Mouse (Mus musculus) intestine, postnatal 0 days (tissue): Measurements from ENCODE around the gene Iqgap3. TPM values are rescaled to one million over a fixed set of nuclear protein-coding genes. Genes with fewer than 3 reads are reported as not detected.

Experiments used
- ATAC-seq: fragments of 200-750 bp; cut with Nextera tagmentation; 2 replicates; pipeline ENCODE4 v1.8.0; 2017; ENCODE audit warnings: mild to moderate bottlenecking, moderate TSS enrichment, moderate library complexity
- H3K27ac ChIP-seq: fragments of 300-500 bp; sonication (generic); 2 replicates; pipeline ENCODE4 v1.5.1; 2014; ENCODE audit warnings: mild to moderate bottlenecking, low read depth, low read length, moderate library complexity
- H3K27me3 ChIP-seq: fragments of 300-500 bp; sonication (generic); replicated peaks from 2 replicates; pipeline ENCODE4 v1.6.1; 2014; ENCODE audit warnings: low read length, mixed read lengths; ENCODE audit not compliant: control insufficient read depth, insufficient read depth
- H3K36me3 ChIP-seq: fragments of 300-500 bp; sonication (generic); 2 replicates; pipeline ENCODE4 v1.6.1; 2014; ENCODE audit warnings: mild to moderate bottlenecking, moderate library complexity; ENCODE audit not compliant: control insufficient read depth, insufficient read depth
- H3K4me1 ChIP-seq: fragments of 300-500 bp; sonication (generic); replicated peaks from 2 replicates; pipeline ENCODE4 v1.6.1; 2014; ENCODE audit warnings: antibody characterized with exemption, low read length, mixed read lengths; ENCODE audit not compliant: control insufficient read depth, insufficient read depth
- H3K4me2 ChIP-seq: fragments of 300-500 bp; sonication (generic); replicated peaks from 2 replicates; pipeline ENCODE4 v1.6.1; 2014; ENCODE audit warnings: low read depth, mild to moderate bottlenecking, moderate library complexity
- H3K4me3 ChIP-seq: fragments of 300-500 bp; sonication (generic); 2 replicates; pipeline ENCODE4 v1.5.1; 2014; ENCODE audit warnings: low read depth, low read length
- H3K9ac ChIP-seq: fragments of 300-500 bp; sonication (generic); 2 replicates; pipeline ENCODE4 v1.6.1; 2014; ENCODE audit warnings: mild to moderate bottlenecking, low read depth, low read length
- H3K9me3 ChIP-seq: fragments of 300-500 bp; sonication (generic); 2 replicates; pipeline ENCODE4 v1.6.1; 2016; ENCODE audit warnings: mixed run types; ENCODE audit not compliant: control insufficient read depth
- CTCF ChIP-seq: sonication (generic); IDR thresholded peaks from 2 replicates; pipeline ENCODE4 v1.5.1; 2016; ENCODE audit warnings: low read depth, mild to moderate bottlenecking, control low read depth, antibody characterized with exemption, moderate library complexity
- WGBS: fragments of 180-500 bp; shearing (Covaris S2); extraction: QIAGEN DNeasy Blood & Tissue Kit; methylation state at CpG from one replicate; pipeline ENCODE4 v1.1.7; 2014; 5-methylcytosine and 5-hydroxymethylcytosine counted together
- polyA plus RNA-seq: library from polyadenylated mRNA; unstranded; fragments of >200 nt; fragmentation: Nextera tagmentation; extraction: Ambion mirVana; gene quantifications from 2 replicates; pipeline ENCODE4 v1.2.1, GENCODE M21; 2015

Gene Iqgap3
- polyA plus RNA-seq, 1 experiment from 2014 or later, result 4.3 TPM

DNA sequence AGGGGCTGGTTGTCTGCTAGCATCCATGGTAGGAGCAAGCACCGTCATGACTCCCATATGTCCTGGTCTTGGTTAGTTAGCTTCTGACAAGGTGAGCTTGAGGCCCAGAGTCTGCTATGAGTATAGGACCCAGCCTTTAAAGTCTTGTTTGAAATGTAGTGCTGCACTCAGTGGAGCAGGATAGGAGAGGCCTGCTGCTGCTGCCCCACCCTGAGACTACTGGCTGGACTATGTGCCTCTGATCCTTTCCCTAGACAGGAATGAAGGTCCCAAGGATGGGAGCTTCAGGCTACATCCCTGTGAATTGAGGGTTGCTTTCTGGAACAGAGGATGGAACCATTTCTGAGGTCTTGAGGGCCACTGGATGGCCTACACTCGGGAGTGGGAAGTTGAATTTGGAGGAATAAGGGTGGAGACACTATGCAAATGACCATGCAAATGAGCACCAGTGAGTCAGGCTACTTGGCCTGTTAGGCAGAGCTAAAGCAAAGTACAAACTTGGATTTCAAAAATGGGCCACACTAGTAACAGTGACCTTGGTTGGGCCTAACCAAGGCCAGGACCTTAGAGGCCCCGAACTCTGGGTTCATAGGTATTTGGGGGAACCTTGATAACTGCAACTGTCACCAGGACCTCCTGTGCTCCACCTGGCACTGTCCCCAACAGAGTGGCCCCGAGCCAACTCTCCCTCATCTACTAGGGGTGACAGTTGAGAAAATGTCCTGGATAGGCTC is 67.2 kb downstream of the Iqgap3 start:
- no peaks in the 10 kb centered on the region for H3K36me3 ChIP-seq
- no peaks in the 10 kb centered on the region for H3K9me3 ChIP-seq
- peak overlapping the region; percentile 46; the same call in 1 of the 2 replicates for H3K27ac ChIP-seq
- H3K27me3 ChIP-seq, result no peaks in the 10 kb centered on the region
- 46% methylated on average over 4 of the region's 4 CpGs for WGBS
- TF ChIP-seq CTCF, result no peak
- peak overlapping the region; percentile 40; the same call in 1 of the 2 replicates for H3K4me2 ChIP-seq
- peak; percentile 23; the same call in 1 of the 2 replicates for ATAC-seq
- H3K4me1 ChIP-seq, result peaks cover 32% of the 10 kb centered on the region
- no peak overlapping the region for H3K9ac ChIP-seq
- H3K4me3 ChIP-seq, result no peak overlapping the region

DNA sequence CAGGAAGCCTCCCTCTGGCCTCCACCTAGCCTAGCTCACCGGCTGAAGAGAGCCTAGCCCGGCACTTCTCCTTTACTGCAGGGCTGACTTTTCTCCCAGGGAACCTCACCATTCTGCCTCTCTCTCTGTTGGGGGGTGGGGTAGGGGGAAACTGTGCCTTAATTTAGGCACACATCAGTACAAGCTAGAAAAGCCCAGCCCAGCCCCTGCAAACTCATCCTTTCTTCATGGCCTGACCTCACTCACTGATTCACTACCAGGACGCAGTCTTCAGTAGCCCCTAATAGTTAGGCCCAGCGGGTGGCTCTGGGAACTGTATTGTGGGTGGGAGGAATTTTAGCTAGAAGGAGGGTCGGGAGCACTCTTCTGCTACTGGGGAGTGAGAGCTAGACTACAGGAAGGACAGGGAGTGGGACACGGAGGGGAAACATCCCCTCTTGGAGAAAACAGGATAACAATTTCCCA is 67.8 kb downstream of the Iqgap3 start:
- TF ChIP-seq CTCF, result no peak

DNA sequence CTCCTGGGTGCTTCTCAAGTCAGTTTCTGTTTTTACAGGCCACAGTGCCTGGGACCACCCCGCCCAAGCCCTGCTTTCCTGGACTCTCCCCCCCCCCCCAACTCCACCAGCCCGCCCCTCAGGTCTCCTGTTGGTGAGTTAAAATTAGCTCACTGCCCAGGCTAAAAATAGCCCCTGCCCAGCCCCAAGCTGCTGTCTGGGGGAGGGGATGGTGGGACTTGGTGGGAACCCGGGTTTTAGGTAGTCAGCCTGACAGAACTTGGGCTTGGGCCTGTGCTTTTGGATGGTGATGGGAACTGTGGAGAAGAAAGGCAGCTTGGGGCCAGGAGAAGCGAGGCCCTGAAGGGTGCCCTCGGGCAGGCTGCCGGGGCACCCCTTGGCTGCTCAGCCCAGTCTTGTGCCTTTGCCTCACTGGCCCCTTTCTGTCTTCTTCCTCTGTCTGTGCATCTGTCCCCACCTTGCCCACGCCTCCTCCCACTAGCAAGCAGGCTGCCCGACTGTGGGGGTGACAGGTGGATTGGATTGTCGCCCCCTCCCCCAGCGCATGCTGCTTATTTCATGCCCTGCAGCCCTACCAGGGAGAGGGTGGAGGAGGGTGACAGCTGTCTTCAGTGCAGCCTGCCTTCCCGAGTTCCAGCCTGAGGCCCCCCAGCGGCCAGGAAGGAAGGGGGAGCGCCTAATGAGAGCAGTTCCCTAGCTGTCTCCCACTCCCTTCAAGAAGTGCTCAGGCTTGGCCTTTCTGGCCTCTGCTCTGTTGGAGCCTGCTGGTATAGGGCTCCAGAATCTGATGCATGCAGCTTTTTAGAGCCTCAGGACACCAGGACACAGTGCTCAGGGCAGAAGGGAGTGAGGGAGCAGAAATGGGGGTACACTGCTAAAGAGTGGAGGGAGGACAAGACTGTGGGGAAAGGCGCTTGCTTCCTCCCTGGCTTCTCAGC is 68.6 kb downstream of the Iqgap3 start:
- Histone ChIP-seq H3K4me2 (peak overlapping the region; percentile 40), H3K9ac (peak overlapping the region; percentile 26; the same call in 1 of the 2 replicates), H3K27me3 (no peaks in the 10 kb centered on the region), H3K9me3 (no peaks in the 10 kb centered on the region), H3K4me1 (peaks cover 30% of the 10 kb centered on the region), H3K4me3 (0 out of 2 replicates have a peak overlapping the region, but pooled peaks have one; percentile 1), H3K36me3 (peaks cover 3% of the 10 kb centered on the region; the same call in 1 of the 2 replicates), H3K27ac (no peak overlapping the region; the same call in 1 of the 2 replicates)
- ATAC-seq, result no peak
- 38% methylated on average over 14 of the region's 14 CpGs for WGBS
- TF ChIP-seq CTCF, result peak; percentile 47

More for the DNA sequence above, 67.8 kb downstream of the Iqgap3 start:
- Histone ChIP-seq H3K4me2 (peak overlapping the region; percentile 40), H3K9ac (no peak overlapping the region), H3K4me1 (peaks cover 32% of the 10 kb centered on the region), H3K4me3 (0 out of 2 replicates have a peak overlapping the region, but pooled peaks have one; percentile 1), H3K27me3 (no peaks in the 10 kb centered on the region), H3K9me3 (no peaks in the 10 kb centered on the region), H3K27ac (peak overlapping the region; percentile 46; the same call in 1 of the 2 replicates), H3K36me3 (no peaks in the 10 kb centered on the region)
- 32% methylated on average over 6 of the region's 6 CpGs for WGBS
- ATAC-seq, result no peak

DNA sequence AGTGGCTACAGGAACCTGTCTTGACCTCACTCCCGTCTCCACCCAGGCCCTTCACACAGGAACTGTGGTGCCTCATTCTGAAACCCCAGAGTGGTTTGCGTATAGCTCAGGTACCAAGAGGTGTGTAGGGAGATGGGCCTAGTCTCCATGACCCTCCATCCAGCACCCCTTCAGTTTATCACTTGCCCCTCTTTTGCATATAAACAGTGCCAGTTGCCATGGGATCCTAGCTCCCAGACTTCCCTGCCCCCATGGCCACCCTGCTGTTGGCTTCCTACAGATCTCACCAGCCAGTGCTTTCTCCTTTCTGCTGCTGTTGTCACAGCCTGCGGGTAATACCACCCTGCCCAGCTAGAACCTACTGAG is 69.2 kb downstream of the Iqgap3 start:
- WGBS, result 72% methylated on average over 3 of the region's 3 CpGs
- Histone ChIP-seq H3K4me2 (peak overlapping the region; percentile 40; the same call in 1 of the 2 replicates), H3K9me3 (no peaks in the 10 kb centered on the region), H3K4me1 (peaks cover 24% of the 10 kb centered on the region; the same call in 1 of the 2 replicates), H3K27me3 (no peaks in the 10 kb centered on the region), H3K36me3 (peaks cover 9% of the 10 kb centered on the region; the same call in 1 of the 2 replicates), H3K4me3 (no peak overlapping the region), H3K9ac (no peak overlapping the region), H3K27ac (no peak overlapping the region)
- ATAC-seq, result no peak
- no peak for TF ChIP-seq CTCF

DNA sequence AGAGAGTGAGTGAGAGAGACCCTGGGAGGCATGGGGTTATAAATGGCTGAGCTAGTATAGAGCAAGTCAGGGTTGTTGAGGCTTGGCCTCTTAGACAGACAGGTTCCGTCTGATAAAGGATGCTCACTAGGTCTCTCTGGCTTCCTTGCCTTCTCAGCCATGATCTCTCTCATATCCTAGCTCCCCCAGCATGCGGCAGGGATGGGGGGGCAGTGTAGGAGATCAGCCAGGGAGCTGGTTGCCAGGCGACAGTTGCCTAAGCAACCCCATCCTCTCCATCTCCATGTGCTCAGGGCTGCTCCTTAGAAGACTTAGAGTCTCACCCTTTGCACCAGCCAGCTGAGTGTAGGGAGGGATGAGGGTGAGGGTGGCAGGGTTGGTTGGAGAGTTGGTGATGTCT is 70.3 kb downstream of the Iqgap3 start:
- Histone ChIP-seq H3K27me3 (no peaks in the 10 kb centered on the region), H3K4me3 (no peak overlapping the region), H3K4me1 (peaks cover 18% of the 10 kb centered on the region; the same call in 1 of the 2 replicates), H3K9me3 (no peaks in the 10 kb centered on the region), H3K36me3 (peaks cover 20% of the 10 kb centered on the region), H3K27ac (no peak overlapping the region), H3K4me2 (no peak overlapping the region), H3K9ac (no peak overlapping the region)
- no peak for TF ChIP-seq CTCF
- ATAC-seq, result no peak
- WGBS, result 70% methylated on average over 3 of the region's 3 CpGs
